In genomic region chr4:136069954-136070353, GRCm38 (mm10) we compare ENCODE assay signal across 8 mouse cellular contexts. TPM values are rescaled to one million over a fixed set of nuclear protein-coding genes. Genes with fewer than 3 reads are reported as not detected.
DNase-seq lines count a peak whose midpoint lies in the region; ATAC-seq and TF ChIP-seq lines count a peak whose summit lies in the region.

No protein-coding gene starts in this region.

- H3K36me3 ChIP-seq in CH12.LX (replicated peaks in 1 of 2; ENCODE audit: control insufficient read depth in 1 of 2, insufficient read depth in 1 of 2, low read length in 1 of 2), result no peaks in the 10 kb centered on the region
- H3K36me3 ChIP-seq in forebrain, embryonic 11.5 days (ENCODE audit: control insufficient read depth, insufficient read depth, low read length), result no peaks in the 10 kb centered on the region
- H3K36me3 ChIP-seq in heart, embryonic 16.5 days (ENCODE audit: control insufficient read depth, insufficient read depth), result no peaks in the 10 kb centered on the region
- no peaks in the 10 kb centered on the region for H3K36me3 ChIP-seq in liver, embryonic 16.5 days (ENCODE audit: control insufficient read depth, insufficient read depth)
- no peaks in the 10 kb centered on the region for H3K36me3 ChIP-seq in neural tube, embryonic 15.5 days

- peak; percentile 62 for DNase-seq in CH12.LX (ENCODE audit: extremely low read depth)
- DNase-seq in c-Kit-positive CD71-negative TER-119-negative erythroid progenitor cells, embryonic 14.5 days (ENCODE audit: low read depth), result peak; percentile 62
- peak; percentile 92 for DNase-seq in forebrain, embryonic 11.5 days (ENCODE audit: low spot score)
- peak; percentile 89 for DNase-seq in kidney, postnatal 14 days
- peak; percentile 75 for DNase-seq in testis, postnatal 14 days (ENCODE audit: low spot score)

- dilution Hi-C loops in CH12.LX (cut with MboI; ENCODE audit: extremely low pct_ligation_motif_present, extremely low pct_unique_long_range_greater_than_20kb, low sequenced_read_pairs), result no loop called here

- ATAC-seq in forebrain, embryonic 11.5 days (replicated peaks; ENCODE audit: low FRiP score), result peak; percentile 49; the same call in 1 of the 2 replicates
- peak; percentile 69 for ATAC-seq in heart, embryonic 16.5 days (replicated peaks; ENCODE audit: extremely low read depth, insufficient read depth, low FRiP score)
- peak; percentile 48; the same call in 1 of the 2 replicates for ATAC-seq in liver, embryonic 16.5 days (ENCODE audit: low read depth)
- peak; percentile 55; the same call in 1 of the 2 replicates for ATAC-seq in neural tube, embryonic 15.5 days (ENCODE audit: low FRiP score)

- in situ Hi-C loops in CH12.LX (cut with MboI; ENCODE audit: low pct_ligation_motif_present, low pct_unique_long_range_greater_than_20kb, low sequenced_read_pairs), result no loop called here

- no peak for TF ChIP-seq POLR2A in CH12.LX (IDR thresholded peaks at IDR 0.05; ENCODE audit: low read depth, low read length)

- peak; percentile 70 for TF ChIP-seq RAD21 in CH12.LX (IDR thresholded peaks at IDR 0.05; ENCODE audit: low read depth, low read length)

- H3K27me3 ChIP-seq in CH12.LX (replicated peaks), result peaks cover 10% of the 10 kb centered on the region
- no peaks in the 10 kb centered on the region for H3K27me3 ChIP-seq in forebrain, embryonic 11.5 days (ENCODE audit: control insufficient read depth, insufficient read depth, low read length)
- peaks cover 3% of the 10 kb centered on the region; the same call in 1 of the 2 replicates for H3K27me3 ChIP-seq in heart, embryonic 16.5 days (ENCODE audit: control insufficient read depth, insufficient read depth, low read length)
- peaks cover 18% of the 10 kb centered on the region for H3K27me3 ChIP-seq in liver, embryonic 16.5 days (ENCODE audit: control insufficient read depth, insufficient read depth, low read depth, low read length)
- no peaks in the 10 kb centered on the region for H3K27me3 ChIP-seq in neural tube, embryonic 15.5 days (replicated peaks)

- peaks cover 7 to 17% of the 10 kb centered on the region in 2 experiments for H3K4me1 ChIP-seq in CH12.LX (ENCODE audit: control insufficient read depth in 1 of 2, insufficient read depth in 2 of 2)
- peaks cover 3% of the 10 kb centered on the region; the same call in 1 of the 2 replicates for H3K4me1 ChIP-seq in forebrain, embryonic 11.5 days (replicated peaks; ENCODE audit: control insufficient read depth, insufficient read depth, low read length)
- peaks cover 9% of the 10 kb centered on the region for H3K4me1 ChIP-seq in heart, embryonic 16.5 days (ENCODE audit: control insufficient read depth, insufficient read depth, low read length)
- H3K4me1 ChIP-seq in liver, embryonic 16.5 days (ENCODE audit: control insufficient read depth, low read depth, low read length), result peaks cover 11% of the 10 kb centered on the region
- H3K4me1 ChIP-seq in neural tube, embryonic 15.5 days, result peaks cover 14% of the 10 kb centered on the region

- H3K79me2 ChIP-seq in CH12.LX (replicated peaks; ENCODE audit: control insufficient read depth, extremely low read depth, insufficient read depth, poor library complexity, severe bottlenecking), result no peaks in the 10 kb centered on the region

- TF ChIP-seq EP300 in CH12.LX (IDR thresholded peaks at IDR 0.05; ENCODE audit: low read length), result no peak

- H3K4me3 ChIP-seq in CH12.LX (replicated peaks in 1 of 3; ENCODE audit: low read depth in 2 of 3, low read length in 2 of 3, poor library complexity in 1 of 3), result no peak overlapping the region
- H3K4me3 ChIP-seq in forebrain, embryonic 11.5 days (ENCODE audit: low read depth, low read length), result no peak overlapping the region
- no peak overlapping the region for H3K4me3 ChIP-seq in heart, embryonic 16.5 days (ENCODE audit: low read length)
- no peak overlapping the region for H3K4me3 ChIP-seq in liver, embryonic 16.5 days (ENCODE audit: low read depth, low read length)
- no peak overlapping the region for H3K4me3 ChIP-seq in neural tube, embryonic 15.5 days (replicated peaks)

- TF ChIP-seq CTCF in CH12.LX (conservative IDR thresholded peaks at IDR 0.05 in 1 of 2, IDR thresholded peaks at IDR 0.05 in 1 of 2; ENCODE audit: low read depth in 2 of 2, low read length in 2 of 2), result peak; percentile 49 to 76; a peak in 3 of 4 replicates

- no peak overlapping the region for H3K9ac ChIP-seq in CH12.LX (ENCODE audit: insufficient read depth, low read depth)
- 0 out of 2 replicates have a peak overlapping the region, but pooled peaks have one; percentile 9 for H3K9ac ChIP-seq in forebrain, embryonic 11.5 days (ENCODE audit: low read length)
- peak overlapping the region; percentile 34; the same call in 1 of the 2 replicates for H3K9ac ChIP-seq in heart, embryonic 16.5 days (ENCODE audit: low read length)
- no peak overlapping the region for H3K9ac ChIP-seq in liver, embryonic 16.5 days (ENCODE audit: low read depth, low read length)
- H3K9ac ChIP-seq in neural tube, embryonic 15.5 days (replicated peaks), result peak overlapping the region; percentile 31; the same call in 1 of the 2 replicates

- 2% methylated on average over 18 of the region's 18 CpGs for WGBS in forebrain, embryonic 11.5 days
- 1% methylated on average over 18 of the region's 18 CpGs for WGBS in heart, embryonic 16.5 days
- 2% methylated on average over 18 of the region's 18 CpGs for WGBS in liver, embryonic 16.5 days (ENCODE audit: insufficient replicate concordance)
- 3% methylated on average over 18 of the region's 18 CpGs for WGBS in neural tube, embryonic 15.5 days

- H3K27ac ChIP-seq in CH12.LX (ENCODE audit: insufficient read depth, low read depth), result no peak overlapping the region
- no peak overlapping the region for H3K27ac ChIP-seq in forebrain, embryonic 11.5 days (ENCODE audit: low read depth, low read length)
- no peak overlapping the region for H3K27ac ChIP-seq in heart, embryonic 16.5 days (ENCODE audit: low read length)
- no peak overlapping the region for H3K27ac ChIP-seq in liver, embryonic 16.5 days (ENCODE audit: low read length)
- H3K27ac ChIP-seq in neural tube, embryonic 15.5 days (replicated peaks), result 0 out of 2 replicates have a peak overlapping the region, but pooled peaks have one; percentile 11

- no peaks in the 10 kb centered on the region for H3K9me3 ChIP-seq in CH12.LX (replicated peaks; ENCODE audit: low read length)
- no peaks in the 10 kb centered on the region for H3K9me3 ChIP-seq in forebrain, embryonic 11.5 days (ENCODE audit: control insufficient read depth, low read length)
- no peaks in the 10 kb centered on the region for H3K9me3 ChIP-seq in heart, embryonic 16.5 days (replicated peaks; ENCODE audit: control insufficient read depth, low read length)
- no peaks in the 10 kb centered on the region for H3K9me3 ChIP-seq in liver, embryonic 16.5 days (replicated peaks; ENCODE audit: control insufficient read depth, low read length)
- no peaks in the 10 kb centered on the region for H3K9me3 ChIP-seq in neural tube, embryonic 15.5 days (replicated peaks)

- no peak overlapping the region for H3K4me2 ChIP-seq in CH12.LX (ENCODE audit: insufficient read depth, low read depth, poor library complexity, severe bottlenecking)
- H3K4me2 ChIP-seq in forebrain, embryonic 11.5 days (ENCODE audit: low read depth, low read length, severe bottlenecking), result no peak overlapping the region
- H3K4me2 ChIP-seq in heart, embryonic 16.5 days (ENCODE audit: low read depth, low read length), result peak overlapping the region; percentile 24; the same call in 1 of the 2 replicates
- no peak overlapping the region for H3K4me2 ChIP-seq in liver, embryonic 16.5 days (ENCODE audit: low read depth, low read length)
- peak overlapping the region; percentile 26; the same call in 1 of the 2 replicates for H3K4me2 ChIP-seq in neural tube, embryonic 15.5 days

TF ChIP-seq in CH12.LX, 34 proteins besides CTCF, POLR2A, EP300 and RAD21:
- TF ChIP-seq ZC3H11A (IDR thresholded peaks at IDR 0.05; ENCODE audit: low read depth, low read length) (peak; percentile 90), USF1 (IDR thresholded peaks at IDR 0.05; ENCODE audit: low read depth, low read length) (no peak), SMC3 (IDR thresholded peaks at IDR 0.05; ENCODE audit: low read depth, low read length) (peak; percentile 93), ELF1 (IDR thresholded peaks at IDR 0.05; ENCODE audit: low read depth, low read length) (0 out of 2 replicates have a peak, but pooled peaks have one; percentile 13), IRF4 (IDR thresholded peaks at IDR 0.05; ENCODE audit: low read depth, low read length) (0 out of 2 replicates have a peak, but pooled peaks have one; percentile 11), GABPA (IDR thresholded peaks at IDR 0.05; ENCODE audit: insufficient replicate concordance, low read depth, low read length) (no peak), CHD2 (IDR thresholded peaks at IDR 0.05; ENCODE audit: low read length) (no peak)

RNA-seq across cellular contexts. Expression of gene Rpl11, which starts 16.7 kb away (rescaled TPM):
- total RNA-seq in CH12.LX (2012; rRNA removed), result 2,513 and 2,636 TPM in 2 replicates
- 1,648 and 1,661 TPM in 2 replicates for total RNA-seq in CH12.LX (2014; rRNA removed)
- 1,170 and 1,488 TPM in 2 replicates for polyA plus RNA-seq in CH12.LX (2012; ENCODE audit: insufficient read length, low read depth)
- 388 and 392 TPM in 2 replicates for polyA plus RNA-seq in forebrain, embryonic 11.5 days (2014; fragmentation: Nextera tagmentation; extraction: Ambion mirVana)
- polyA plus RNA-seq in heart, embryonic 16.5 days (2015; fragmentation: Nextera tagmentation; extraction: Ambion mirVana), result 211 and 253 TPM in 2 replicates
- polyA plus RNA-seq in liver, embryonic 16.5 days (2015; fragmentation: Nextera tagmentation; extraction: Ambion mirVana), result 216 and 219 TPM in 2 replicates
- polyA plus RNA-seq in neural tube, embryonic 15.5 days (2015; fragmentation: Nextera tagmentation; extraction: Ambion mirVana), result 281 and 320 TPM in 2 replicates

RNA-seq across cellular contexts. Expression of gene Eloa, which starts 48.4 kb away (rescaled TPM):
- total RNA-seq in CH12.LX (2012; rRNA removed), result 45.8 and 52.2 TPM in 2 replicates
- total RNA-seq in CH12.LX (2014; rRNA removed), result 64.9 and 66.0 TPM in 2 replicates
- 61.6 and 66.2 TPM in 2 replicates for polyA plus RNA-seq in CH12.LX (2012; ENCODE audit: insufficient read length, low read depth)
- polyA plus RNA-seq in forebrain, embryonic 11.5 days (2014; fragmentation: Nextera tagmentation; extraction: Ambion mirVana), result 41.0 and 43.9 TPM in 2 replicates
- polyA plus RNA-seq in heart, embryonic 16.5 days (2015; fragmentation: Nextera tagmentation; extraction: Ambion mirVana), result 31.7 and 34.6 TPM in 2 replicates
- polyA plus RNA-seq in liver, embryonic 16.5 days (2015; fragmentation: Nextera tagmentation; extraction: Ambion mirVana), result 29.1 and 29.4 TPM in 2 replicates
- 23.3 and 28.7 TPM in 2 replicates for polyA plus RNA-seq in neural tube, embryonic 15.5 days (2015; fragmentation: Nextera tagmentation; extraction: Ambion mirVana)

Comparison
In these comparisons a context has a peak if more than half of its experiments do, and no peak if none do; other contexts are left out.
1. H3K4me2 ChIP-seq: peak in heart, embryonic 16.5 days (single experiment) and neural tube, embryonic 15.5 days (single experiment); none in CH12.LX (single experiment), forebrain, embryonic 11.5 days (single experiment) and liver, embryonic 16.5 days (single experiment).
2. H3K9ac ChIP-seq: peak in forebrain, embryonic 11.5 days (single experiment), heart, embryonic 16.5 days (single experiment) and neural tube, embryonic 15.5 days (single experiment); none in CH12.LX (single experiment) and liver, embryonic 16.5 days (single experiment).
3. Peak in every context shown above with its lines, with median percentiles within 50 percentile points of each other: DNase-seq and ATAC-seq.